Mouse (Mus musculus): ENCODE results near the gene Eps8l2. TPM values are rescaled to one million over a fixed set of nuclear protein-coding genes. Genes with fewer than 3 reads are reported as not detected.

The Eps8l2 gene
- total and polyA plus RNA-seq, 2 experiments from 2014 or later, result 0.67 to 2.7 TPM

GRCm38 (mm10) chr7:141297926-141298650 lies 40.6 kb upstream of the Eps8l2 start:
- Histone ChIP-seq H3K27ac (ENCODE audit: low read depth) (no peak overlapping the region), H3K4me2 (ENCODE audit: low read depth, low read length) (no peak overlapping the region), H3K4me1 (ENCODE audit: control insufficient read depth, insufficient read depth) (peaks cover 10% of the 10 kb centered on the region), H3K27me3 (ENCODE audit: control insufficient read depth, insufficient read depth, low read length) (peaks cover 28% of the 10 kb centered on the region), H3K9me3 (replicated peaks; ENCODE audit: control insufficient read depth, low read length) (no peaks in the 10 kb centered on the region), H3K4me3 (ENCODE audit: low read depth, low read length) (no peak overlapping the region), H3K36me3 (replicated peaks; ENCODE audit: control insufficient read depth, insufficient read depth, low read length) (peaks cover 41% of the 10 kb centered on the region), H3K9ac (replicated peaks; ENCODE audit: low read depth, low read length) (no peak overlapping the region)
- no peak for DNase-seq (ENCODE audit: low spot score)
- no peak for ATAC-seq (ENCODE audit: insufficient read depth, low read depth)
- 69% methylated on average over 3 of the region's 3 CpGs for WGBS
- TF ChIP-seq EP300 (IDR thresholded peaks at IDR 0.05; ENCODE audit: low read depth) (no peak), CTCF (IDR thresholded peaks at IDR 0.05; ENCODE audit: low read depth) (no peak)

GRCm38 (mm10) chr7:141299175-141299574 lies 39.5 kb upstream of the Eps8l2 start:
- DNase-seq (ENCODE audit: low spot score), result no peak
- Histone ChIP-seq H3K27ac (ENCODE audit: low read depth) (no peak overlapping the region), H3K4me2 (ENCODE audit: low read depth, low read length) (no peak overlapping the region), H3K36me3 (replicated peaks; ENCODE audit: control insufficient read depth, insufficient read depth, low read length) (peaks cover 44% of the 10 kb centered on the region), H3K9me3 (replicated peaks; ENCODE audit: control insufficient read depth, low read length) (no peaks in the 10 kb centered on the region), H3K9ac (replicated peaks; ENCODE audit: low read depth, low read length) (no peak overlapping the region), H3K4me1 (ENCODE audit: control insufficient read depth, insufficient read depth) (0 out of 2 replicates have a peak, but pooled peaks cover 4% of the 10 kb centered on the region), H3K27me3 (ENCODE audit: control insufficient read depth, insufficient read depth, low read length) (peaks cover 17% of the 10 kb centered on the region), H3K4me3 (ENCODE audit: low read depth, low read length) (no peak overlapping the region)
- WGBS, result 95% methylated on average over 8 of the region's 8 CpGs
- TF ChIP-seq CTCF (IDR thresholded peaks at IDR 0.05; ENCODE audit: low read depth), result no peak
- TF ChIP-seq EP300 (IDR thresholded peaks at IDR 0.05; ENCODE audit: low read depth), result no peak
- no peak for ATAC-seq (ENCODE audit: insufficient read depth, low read depth)

- Histone ChIP-seq H3K9me3 (replicated peaks; ENCODE audit: control insufficient read depth, low read length) (no peaks in the 10 kb centered on the region), H3K4me1 (ENCODE audit: control insufficient read depth, insufficient read depth) (no peaks in the 10 kb centered on the region), H3K36me3 (replicated peaks; ENCODE audit: control insufficient read depth, insufficient read depth, low read length) (peaks cover 63% of the 10 kb centered on the region), H3K27me3 (ENCODE audit: control insufficient read depth, insufficient read depth, low read length) (no peaks in the 10 kb centered on the region), H3K9ac (replicated peaks; ENCODE audit: low read depth, low read length) (no peak overlapping the region), H3K4me3 (ENCODE audit: low read depth, low read length) (no peak overlapping the region), H3K27ac (ENCODE audit: low read depth) (no peak overlapping the region), H3K4me2 (ENCODE audit: low read depth, low read length) (no peak overlapping the region)
- no peak for TF ChIP-seq EP300 (IDR thresholded peaks at IDR 0.05; ENCODE audit: low read depth)
- TF ChIP-seq CTCF (IDR thresholded peaks at IDR 0.05; ENCODE audit: low read depth), result no peak
- WGBS, result 97% methylated on average over 9 of the region's 9 CpGs
- ATAC-seq (ENCODE audit: insufficient read depth, low read depth), result no peak
- no peak for DNase-seq (ENCODE audit: low spot score)
Observed at GRCm38 (mm10) chr7:141301386-141301785, 37.3 kb upstream of the Eps8l2 start.

DNA sequence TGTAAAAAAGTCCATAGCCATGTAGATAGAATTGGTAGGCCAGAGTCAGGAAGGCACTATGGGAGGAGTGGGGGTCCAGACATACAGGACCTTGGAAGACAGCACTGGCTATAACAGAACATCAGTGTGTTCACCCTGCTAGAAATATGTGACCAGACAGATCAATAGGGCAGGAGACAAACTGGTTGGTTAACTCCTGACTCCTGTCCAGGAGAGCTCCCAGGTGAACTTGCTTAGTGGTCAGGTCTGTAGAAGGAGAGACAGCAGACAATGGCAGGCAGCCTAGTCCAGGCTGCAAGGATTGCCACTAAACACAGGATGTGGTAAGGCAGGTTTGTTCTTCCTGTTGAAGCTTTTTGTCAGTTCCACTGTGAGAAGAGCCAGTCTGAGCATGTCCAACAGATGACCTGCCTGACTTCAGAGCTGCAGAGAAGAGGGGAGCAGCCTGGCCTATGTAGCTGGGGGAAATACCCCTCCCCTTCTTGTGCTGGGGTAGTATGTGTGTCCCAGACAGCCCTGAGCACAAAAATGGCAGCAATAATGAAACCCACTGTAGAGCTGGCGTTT lies 35.9 kb upstream of the Eps8l2 start:
- H3K4me2 ChIP-seq (ENCODE audit: low read depth, low read length), result no peak overlapping the region
- WGBS, result 76% methylated on average over 1 of the region's 1 CpGs
- no peak overlapping the region for H3K27ac ChIP-seq (ENCODE audit: low read depth)
- H3K36me3 ChIP-seq (replicated peaks; ENCODE audit: control insufficient read depth, insufficient read depth, low read length), result peaks cover 68% of the 10 kb centered on the region
- no peaks in the 10 kb centered on the region for H3K4me1 ChIP-seq (ENCODE audit: control insufficient read depth, insufficient read depth)
- no peak overlapping the region for H3K9ac ChIP-seq (replicated peaks; ENCODE audit: low read depth, low read length)
- no peak for TF ChIP-seq EP300 (IDR thresholded peaks at IDR 0.05; ENCODE audit: low read depth)
- no peak for TF ChIP-seq CTCF (IDR thresholded peaks at IDR 0.05; ENCODE audit: low read depth)
- H3K27me3 ChIP-seq (ENCODE audit: control insufficient read depth, insufficient read depth, low read length), result no peaks in the 10 kb centered on the region
- ATAC-seq (ENCODE audit: insufficient read depth, low read depth) (no peak), DNase-seq (ENCODE audit: low spot score) (no peak)
- H3K9me3 ChIP-seq (replicated peaks; ENCODE audit: control insufficient read depth, low read length), result no peaks in the 10 kb centered on the region
- H3K4me3 ChIP-seq (ENCODE audit: low read depth, low read length), result no peak overlapping the region

- Histone ChIP-seq H3K4me3 (ENCODE audit: low read depth, low read length) (no peak overlapping the region), H3K27ac (ENCODE audit: low read depth) (no peak overlapping the region), H3K36me3 (replicated peaks; ENCODE audit: control insufficient read depth, insufficient read depth, low read length) (peaks cover 77% of the 10 kb centered on the region), H3K27me3 (ENCODE audit: control insufficient read depth, insufficient read depth, low read length) (no peaks in the 10 kb centered on the region), H3K4me2 (ENCODE audit: low read depth, low read length) (no peak overlapping the region), H3K4me1 (ENCODE audit: control insufficient read depth, insufficient read depth) (no peaks in the 10 kb centered on the region), H3K9ac (replicated peaks; ENCODE audit: low read depth, low read length) (no peak overlapping the region), H3K9me3 (replicated peaks; ENCODE audit: control insufficient read depth, low read length) (no peaks in the 10 kb centered on the region)
- 79% methylated on average over 4 of the region's 4 CpGs for WGBS
- DNase-seq (ENCODE audit: low spot score), result no peak
- no peak for ATAC-seq (ENCODE audit: insufficient read depth, low read depth)
- TF ChIP-seq EP300 (IDR thresholded peaks at IDR 0.05; ENCODE audit: low read depth) (no peak), CTCF (IDR thresholded peaks at IDR 0.05; ENCODE audit: low read depth) (no peak)
Observed at GRCm38 (mm10) chr7:141304537-141304936, 34.1 kb upstream of the Eps8l2 start.
